Mouse (Mus musculus) retina, embryonic 14.5 days (tissue): ENCODE measurements around the gene BC034090.
"Not testable (repeated sequence)": the region's sequence is repeated elsewhere in the genome, so short reads cannot be mapped to it uniquely, and the experiment has no call there.

Source experiments
- DNase-seq: peaks from one replicate; pipeline ENCODE4 v3.0.0-alpha.2; 2015; ENCODE audit warnings: low spot score

Gene BC034090

GRCm38 (mm10) chr1:155191219-155191618 is 53.0 kb downstream of the BC034090 start:
- DNase-seq, result no peak

- no peak for DNase-seq
Measured at GRCm38 (mm10) chr1:155188656-155189055, 55.6 kb downstream of the BC034090 start.

GRCm38 (mm10) chr1:155184191-155184590 is 60.1 kb downstream of the BC034090 start:
- DNase-seq, result no peak

- DNase-seq, result no peak
Measured at GRCm38 (mm10) chr1:155178192-155178924, 65.9 kb downstream of the BC034090 start.

GRCm38 (mm10) chr1:155174424-155174823 is 69.8 kb downstream of the BC034090 start:
- no peak for DNase-seq

- not testable (repeated sequence) for DNase-seq
Measured at GRCm38 (mm10) chr1:155173644-155174016, 70.6 kb downstream of the BC034090 start.

GRCm38 (mm10) chr1:155172895-155173643 is 71.2 kb downstream of the BC034090 start:
- DNase-seq, result no peak

- DNase-seq, result no peak
Measured at GRCm38 (mm10) chr1:155169935-155170334, 74.3 kb downstream of the BC034090 start.

GRCm38 (mm10) chr1:155167453-155167852 is 76.8 kb downstream of the BC034090 start:
- DNase-seq, result no peak
